Mouse (Mus musculus) hindbrain, embryonic 15.5 days (tissue): ENCODE measurements around the gene Fstl4. TPM values are rescaled to one million over a fixed set of nuclear protein-coding genes. Genes with fewer than 3 reads are reported as not detected.

Experiments
- ATAC-seq: fragments of 200-750 bp; cut with Nextera tagmentation; 2 replicates; pipeline ENCODE4 v1.8.0; 2017; ENCODE audit warnings: low read depth, moderate number of reproducible peaks, moderate TSS enrichment; ENCODE audit not compliant: low FRiP score
- H3K27ac ChIP-seq: fragments of 300-500 bp; sonication (generic); replicated peaks from 2 replicates; pipeline ENCODE4 v1.5.1; 2015; ENCODE audit warnings: mild to moderate bottlenecking, inconsistent platforms
- H3K27me3 ChIP-seq: fragments of 300-500 bp; sonication (generic); 2 replicates; pipeline ENCODE4 v1.6.1; 2015; ENCODE audit warnings: control low read depth, inconsistent platforms
- H3K36me3 ChIP-seq: fragments of 300-500 bp; sonication (generic); 2 replicates; pipeline ENCODE4 v1.6.1; 2015; ENCODE audit warnings: control low read depth, inconsistent platforms
- H3K4me1 ChIP-seq: fragments of 300-500 bp; sonication (generic); replicated peaks from 2 replicates; pipeline ENCODE4 v1.6.1; 2015; ENCODE audit warnings: control low read depth, inconsistent platforms
- H3K4me2 ChIP-seq: fragments of 300-500 bp; sonication (generic); 2 replicates; pipeline ENCODE4 v1.6.1; 2015; ENCODE audit warnings: moderate library complexity, mild to moderate bottlenecking, inconsistent platforms
- H3K4me3 ChIP-seq: fragments of 300-500 bp; sonication (generic); 2 replicates; pipeline ENCODE4 v1.5.1; 2015; ENCODE audit warnings: mild to moderate bottlenecking, inconsistent platforms
- H3K9ac ChIP-seq: fragments of 300-500 bp; sonication (generic); 2 replicates; pipeline ENCODE4 v1.6.1; 2015; ENCODE audit warnings: inconsistent platforms
- H3K9me3 ChIP-seq: fragments of 300-500 bp; sonication (generic); 2 replicates; pipeline ENCODE4 v1.6.1; 2016; ENCODE audit warnings: control low read depth, inconsistent platforms
- WGBS: fragments of 180-500 bp; shearing (Covaris S2); methylation state at CpG from one replicate; pipeline ENCODE4 v1.1.7; 2015; 5-methylcytosine and 5-hydroxymethylcytosine counted together
- polyA plus RNA-seq: library from polyadenylated mRNA; unstranded; fragments of >200 nt; fragmentation: Nextera tagmentation; extraction: Ambion mirVana; gene quantifications from 2 replicates; pipeline ENCODE4 v1.2.1, GENCODE M21; 2015

Gene Fstl4
- polyA plus RNA-seq, 1 experiment from 2014 or later = 16.5 TPM

DNA sequence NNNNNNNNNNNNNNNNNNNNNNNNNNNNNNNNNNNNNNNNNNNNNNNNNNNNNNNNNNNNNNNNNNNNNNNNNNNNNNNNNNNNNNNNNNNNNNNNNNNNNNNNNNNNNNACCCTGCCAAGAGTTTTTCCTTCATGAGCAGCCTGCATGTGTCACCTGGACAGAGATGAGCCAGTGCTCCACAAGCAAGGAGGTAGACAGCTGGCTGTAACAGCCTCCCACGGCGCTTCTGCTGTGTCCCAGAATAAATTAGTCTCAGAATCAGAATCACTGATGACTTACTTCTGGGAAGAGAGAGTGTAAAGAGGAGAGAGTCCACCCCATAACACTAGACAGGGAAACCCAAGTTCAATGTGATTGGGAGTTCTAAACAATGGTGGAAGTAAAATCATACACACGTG, 464.6 kb downstream of the Fstl4 start:
- H3K4me2 ChIP-seq = no peak overlapping the region
- no peak overlapping the region for H3K9ac ChIP-seq
- H3K27ac ChIP-seq = no peak overlapping the region
- no peak overlapping the region for H3K4me3 ChIP-seq
- WGBS = 76% methylated on average over 3 of the region's 3 CpGs
- 0 out of 2 replicates have a peak, but pooled peaks cover 3% of the 10 kb centered on the region for H3K4me1 ChIP-seq
- H3K36me3 ChIP-seq = no peaks in the 10 kb centered on the region
- no peak for ATAC-seq
- H3K27me3 ChIP-seq = no peaks in the 10 kb centered on the region
- H3K9me3 ChIP-seq = no peaks in the 10 kb centered on the region

DNA sequence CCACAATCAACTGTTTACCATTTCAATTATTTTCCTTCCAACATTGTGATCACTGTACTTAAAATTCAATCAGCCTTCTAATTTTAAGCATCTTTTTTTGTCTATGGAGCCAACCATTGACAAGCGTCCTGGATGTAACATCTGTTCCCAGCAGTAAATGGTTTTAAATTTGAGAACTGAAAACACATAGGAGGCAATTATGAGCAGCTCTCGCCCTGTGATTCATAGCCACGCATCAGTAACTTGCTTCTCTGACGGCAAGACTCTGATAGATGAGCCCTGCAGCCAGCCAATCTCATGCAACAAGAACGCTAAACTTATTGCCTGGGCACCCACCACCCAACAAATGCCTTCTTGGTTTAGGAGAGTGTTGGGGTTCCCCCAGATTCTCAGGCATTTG, 467.4 kb downstream of the Fstl4 start:
- Histone ChIP-seq H3K36me3 (no peaks in the 10 kb centered on the region), H3K4me2 (no peak overlapping the region), H3K27me3 (no peaks in the 10 kb centered on the region), H3K4me3 (no peak overlapping the region), H3K27ac (no peak overlapping the region), H3K4me1 (0 out of 2 replicates have a peak, but pooled peaks cover 3% of the 10 kb centered on the region), H3K9me3 (no peaks in the 10 kb centered on the region), H3K9ac (no peak overlapping the region)
- ATAC-seq = no peak
- WGBS = 69% methylated on average over 5 of the region's 5 CpGs

DNA sequence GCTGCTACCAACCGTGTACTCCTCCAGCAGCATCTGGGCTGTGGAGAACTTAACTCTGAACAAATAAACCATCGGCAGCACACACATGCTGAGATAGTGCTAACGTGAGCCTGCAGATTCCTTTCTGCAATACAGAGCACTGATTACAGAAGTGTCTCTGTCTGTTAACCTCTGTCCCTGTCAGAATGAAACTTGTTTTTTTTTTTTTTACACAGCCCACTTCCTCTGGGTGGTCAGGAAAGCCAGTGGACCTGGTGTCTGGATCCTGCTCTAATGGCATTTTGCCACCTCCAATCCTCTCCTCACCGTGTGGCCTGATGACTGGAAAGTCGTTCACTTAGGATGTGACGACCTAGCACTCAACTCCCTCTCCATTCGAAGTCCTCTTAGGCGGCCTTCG, 469.2 kb downstream of the Fstl4 start:
- Histone ChIP-seq H3K27ac (no peak overlapping the region), H3K9ac (no peak overlapping the region), H3K27me3 (no peaks in the 10 kb centered on the region), H3K4me3 (no peak overlapping the region), H3K4me2 (no peak overlapping the region), H3K4me1 (0 out of 2 replicates have a peak, but pooled peaks cover 3% of the 10 kb centered on the region), H3K36me3 (no peaks in the 10 kb centered on the region), H3K9me3 (no peaks in the 10 kb centered on the region)
- ATAC-seq = no peak
- 83% methylated on average over 9 of the region's 9 CpGs for WGBS
